ENCODE assay signal across 14 mouse cellular contexts in the genomic region with DNA sequence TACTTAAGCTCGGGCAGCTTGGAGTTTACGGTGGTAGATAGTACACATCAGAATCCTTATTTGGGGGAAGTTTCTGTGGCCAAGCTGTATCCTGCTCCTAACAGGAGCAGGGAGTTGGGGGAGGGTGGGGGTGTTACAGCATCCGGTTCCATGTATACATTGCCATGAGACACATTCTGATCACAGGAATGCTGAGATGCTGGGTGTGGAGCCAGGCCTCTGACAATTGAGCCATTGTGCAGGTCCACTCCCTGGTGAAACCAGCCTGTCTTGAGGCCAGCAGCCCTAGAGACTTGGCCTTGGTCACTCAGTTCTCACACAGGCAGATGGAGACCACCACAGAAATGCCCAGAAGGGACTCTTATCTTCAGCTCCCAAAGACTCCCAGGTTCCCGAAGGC. TPM values are rescaled to one million over a fixed set of nuclear protein-coding genes. Genes with fewer than 3 reads are reported as not detected.
DNase-seq lines count a peak whose midpoint lies in the region; ATAC-seq and TF ChIP-seq lines count a peak whose summit lies in the region.
"Had no signal": no experiment of that assay in that cellular context is flagged by ENCODE, and none has a peak within 500 bp of the region (broad histone marks: within the 10 kb centered on the region; RNA-seq: fewer than 3 reads in every experiment).

No protein-coding gene starts in this region.

- H3K9ac ChIP-seq in heart, embryonic 15.5 days, result no peak overlapping the region
- no peak overlapping the region for H3K9ac ChIP-seq in lung, postnatal 0 days (replicated peaks; ENCODE audit: low read depth)
- no peak overlapping the region for H3K9ac ChIP-seq in neural tube, embryonic 13.5 days
- H3K9ac ChIP-seq: liver, embryonic 14.5 days had no signal

- peak overlapping the region; percentile 31 for H3K4me2 ChIP-seq in heart, embryonic 15.5 days
- no peak overlapping the region for H3K4me2 ChIP-seq in lung, postnatal 0 days (replicated peaks; ENCODE audit: low read depth, low read length)
- H3K4me2 ChIP-seq in neural tube, embryonic 13.5 days, result no peak overlapping the region

- H3K4me1 ChIP-seq in heart, embryonic 15.5 days (replicated peaks), result peaks cover 71% of the 10 kb centered on the region
- peaks cover 12% of the 10 kb centered on the region for H3K4me1 ChIP-seq in lung, postnatal 0 days (ENCODE audit: insufficient read depth, low read depth, low read length)
- H3K4me1 ChIP-seq in embryonic fibroblast, embryonic 13.5 days (ENCODE audit: control insufficient read depth, insufficient read depth, low read length), result peaks cover 29% of the 10 kb centered on the region
- H3K4me1 ChIP-seq in neural tube, embryonic 13.5 days (replicated peaks), result peaks cover 70% of the 10 kb centered on the region

- no peak for ATAC-seq in heart, embryonic 15.5 days (replicated peaks; ENCODE audit: insufficient number of reproducible peaks, insufficient read depth, low FRiP score, low read depth)
- ATAC-seq in lung, postnatal 0 days, result peak; percentile 12
- no peak for ATAC-seq in neural tube, embryonic 13.5 days (ENCODE audit: low read depth)
- ATAC-seq in megakaryocyte, adult 5-6 weeks (ENCODE audit: poor library complexity, severe bottlenecking), result no peak
- ATAC-seq: Patski had no signal

- TF ChIP-seq EP300 in lung, postnatal 0 days (IDR thresholded peaks at IDR 0.05), result 0 out of 2 replicates have a peak, but pooled peaks have one; percentile 15

- H3K27ac ChIP-seq in heart, embryonic 15.5 days, result peak overlapping the region; percentile 40
- H3K27ac ChIP-seq in lung, postnatal 0 days (ENCODE audit: low read length), result no peak overlapping the region
- H3K27ac ChIP-seq in embryonic fibroblast, embryonic 13.5 days (ENCODE audit: insufficient read depth, low read length), result peak overlapping the region; percentile 63; the same call in 1 of the 2 replicates
- 0 out of 2 replicates have a peak overlapping the region, but pooled peaks have one; percentile 33 for H3K27ac ChIP-seq in neural tube, embryonic 13.5 days (replicated peaks)
- H3K27ac ChIP-seq: liver, embryonic 14.5 days; midbrain, embryonic 10.5 days; stomach, postnatal 0 days had no signal

- no peak for DNase-seq in heart, adult 8-10 months (ENCODE audit: low spot score)
- DNase-seq in lung, postnatal 0 days (ENCODE audit: low spot score), result peak; percentile 51
- no peak for DNase-seq in lung, adult 18-20 months
- DNase-seq in gastrocnemius, adult 8-10 months (ENCODE audit: low spot score in 2 of 2), result no peak
- DNase-seq: adrenal gland, postnatal 25 days had no signal

- WGBS in heart, embryonic 15.5 days, result 66% methylated on average over 4 of the region's 4 CpGs
- 38% methylated on average over 4 of the region's 4 CpGs for WGBS in lung, postnatal 0 days
- WGBS in neural tube, embryonic 13.5 days, result 80% methylated on average over 4 of the region's 4 CpGs

- no peaks in the 10 kb centered on the region for H3K36me3 ChIP-seq in heart, embryonic 15.5 days
- no peaks in the 10 kb centered on the region for H3K36me3 ChIP-seq in lung, postnatal 0 days (ENCODE audit: insufficient read depth, low read length)
- H3K36me3 ChIP-seq in neural tube, embryonic 13.5 days, result peaks cover 5% of the 10 kb centered on the region; the same call in 1 of the 2 replicates

- H3K9me3 ChIP-seq in heart, embryonic 15.5 days (replicated peaks), result no peaks in the 10 kb centered on the region
- H3K9me3 ChIP-seq in lung, postnatal 0 days (ENCODE audit: low read length), result no peaks in the 10 kb centered on the region
- no peaks in the 10 kb centered on the region for H3K9me3 ChIP-seq in neural tube, embryonic 13.5 days
- H3K9me3 ChIP-seq: midbrain, embryonic 10.5 days had no signal

- no peak for TF ChIP-seq CTCF in lung, postnatal 0 days (IDR thresholded peaks at IDR 0.05)
- TF ChIP-seq CTCF in embryonic fibroblast, embryonic 13.5 days (IDR thresholded peaks at IDR 0.05; ENCODE audit: borderline replicate concordance, insufficient read depth, low read length), result no peak

- TF ChIP-seq POLR2A in embryonic fibroblast, embryonic 13.5 days (IDR thresholded peaks at IDR 0.05; ENCODE audit: low read depth, low read length), result no peak

- H3K4me3 ChIP-seq in heart, embryonic 15.5 days, result no peak overlapping the region
- no peak overlapping the region for H3K4me3 ChIP-seq in lung, postnatal 0 days (ENCODE audit: low read depth, low read length)
- no peak overlapping the region for H3K4me3 ChIP-seq in embryonic fibroblast, embryonic 13.5 days (ENCODE audit: insufficient read depth, low read length)
- no peak overlapping the region for H3K4me3 ChIP-seq in neural tube, embryonic 13.5 days
- H3K4me3 ChIP-seq: erythroblast, embryonic 14.5 days; midbrain, embryonic 10.5 days had no signal

- H3K27me3 ChIP-seq in heart, embryonic 15.5 days, result no peaks in the 10 kb centered on the region
- H3K27me3 ChIP-seq in lung, postnatal 0 days (replicated peaks; ENCODE audit: insufficient read depth, low read length), result no peaks in the 10 kb centered on the region
- no peaks in the 10 kb centered on the region for H3K27me3 ChIP-seq in neural tube, embryonic 13.5 days
- H3K27me3 ChIP-seq: Patski had no signal

RNA-seq across cellular contexts. Expression of a gene that starts 3.8 kb away (rescaled TPM):
- 59.1 and 77.0 TPM in 2 replicates for polyA plus RNA-seq in heart, embryonic 15.5 days (2015; fragmentation: Nextera tagmentation; extraction: Ambion mirVana)
- 10 to 100 TPM; 32.9 to 57.7 (median 53.5) TPM for total RNA-seq in heart, adult 8-10 months (2022)
- polyA plus RNA-seq in lung, postnatal 0 days (2015; fragmentation: Nextera tagmentation; extraction: Ambion mirVana), result 28.6 and 33.8 TPM in 2 replicates
- 116 and 161 TPM in 2 replicates for polyA plus RNA-seq in embryonic fibroblast, embryonic 13.5 days (2011; ENCODE audit: insufficient read length, low read depth, missing spikeins)
- polyA plus RNA-seq in neural tube, embryonic 13.5 days (2015; fragmentation: Nextera tagmentation; extraction: Ambion mirVana), result 18.2 and 18.9 TPM in 2 replicates
- total RNA-seq in megakaryocyte, adult 5-6 weeks (2015), result 4.2 and 5.0 TPM in 2 replicates
- total RNA-seq in megakaryocyte, adult 5-6 weeks (2017), result 9.8 and 11.4 TPM in 2 replicates
- 10 to 100 TPM; 21.1 to 32.8 (median 26.5) TPM for total RNA-seq in gastrocnemius, adult 8-10 months (2022)
- polyA plus RNA-seq: erythroblast, embryonic 14.5 days had no signal
